Mouse (Mus musculus): ENCODE results near the gene 6030452D12Rik.

DNA sequence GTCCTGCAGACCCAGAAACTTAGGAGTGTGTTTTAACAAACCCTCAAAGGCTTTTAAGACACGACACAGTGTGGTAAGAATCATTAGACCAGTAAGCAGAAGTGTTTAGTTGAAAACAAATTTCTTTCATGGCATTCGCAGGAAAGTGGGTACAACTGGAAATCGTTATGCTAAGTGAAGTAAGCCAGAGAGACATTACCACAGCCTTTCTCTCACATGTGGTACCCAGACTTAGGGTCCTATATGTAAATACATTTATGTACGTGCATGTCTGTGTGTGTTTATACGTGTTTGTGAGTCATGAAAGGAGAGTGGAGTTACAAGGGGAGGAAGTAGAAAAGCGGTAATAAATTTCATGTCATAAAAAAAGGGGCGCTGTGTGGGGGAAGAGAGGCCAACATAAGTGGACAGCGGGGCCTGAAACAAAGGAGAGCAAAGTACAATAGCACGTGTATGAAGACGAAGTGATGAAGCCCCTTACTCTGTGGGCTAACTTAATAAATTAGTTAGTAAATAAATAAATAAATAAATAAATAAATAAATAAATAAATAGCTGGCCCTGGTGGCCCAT, 48.1 kb downstream of the 6030452D12Rik start:
- TF ChIP-seq CTCF (IDR thresholded peaks at IDR 0.05; ENCODE audit: low read depth) (no peak), EP300 (IDR thresholded peaks at IDR 0.05; ENCODE audit: low read depth) (no peak)
